Mouse (Mus musculus): Measurements from ENCODE around the gene Psme2.

DNA sequence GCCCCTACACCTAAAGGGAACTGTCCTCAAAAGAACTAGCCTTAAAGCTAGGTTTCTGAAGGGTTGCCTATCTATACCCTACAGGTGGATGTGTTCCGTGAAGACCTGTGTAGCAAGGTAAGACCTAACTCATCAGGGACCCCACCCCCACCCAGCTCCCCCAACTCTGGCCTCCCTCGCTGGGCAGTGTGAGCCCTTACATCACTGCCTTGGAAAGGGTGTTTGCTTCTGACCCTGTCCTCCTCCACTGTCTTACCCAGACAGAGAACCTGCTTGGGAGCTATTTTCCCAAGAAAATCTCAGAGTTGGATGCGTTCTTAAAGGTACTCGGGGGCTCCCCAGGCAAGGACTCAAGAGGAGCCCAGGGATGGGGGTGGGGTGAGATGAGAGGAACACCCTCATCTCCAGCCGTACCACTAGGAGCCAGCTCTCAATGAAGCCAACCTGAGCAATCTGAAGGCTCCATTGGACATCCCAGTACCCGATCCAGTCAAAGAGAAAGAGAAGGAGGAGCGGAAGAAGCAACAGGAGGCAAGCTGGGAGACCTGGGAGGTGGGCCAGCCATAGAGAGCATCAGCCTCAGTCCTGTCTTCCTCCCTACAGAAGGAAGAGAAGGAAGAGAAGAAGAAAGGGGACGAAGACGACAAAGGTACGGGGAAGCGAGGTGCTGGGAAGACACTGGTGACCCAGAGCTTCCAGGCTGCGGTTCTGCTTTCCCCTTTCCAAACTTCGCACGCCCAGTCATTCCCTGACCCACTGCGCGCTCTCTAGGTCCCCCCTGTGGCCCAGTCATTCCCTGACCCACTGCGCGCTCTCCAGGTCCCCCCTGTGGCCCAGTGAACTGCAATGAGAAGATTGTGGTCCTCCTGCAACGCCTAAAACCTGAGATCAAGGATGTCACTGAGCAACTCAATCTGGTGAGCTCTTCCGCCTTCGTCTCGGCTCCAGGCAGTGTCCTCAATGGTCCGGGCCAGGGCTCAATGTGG is 11.1 kb downstream of the Psme2 start:
- TF ChIP-seq EP300 (IDR thresholded peaks at IDR 0.05; ENCODE audit: low read depth) (no peak), CTCF (IDR thresholded peaks at IDR 0.05; ENCODE audit: low read depth) (no peak)

Data from liver, postnatal 0 days (tissue).